20 mouse cellular contexts compared by ENCODE assay signal in genomic region chr1:192288456-192288855, GRCm38 (mm10).
DNase-seq lines count a peak whose midpoint lies in the region; ATAC-seq and TF ChIP-seq lines count a peak whose summit lies in the region.
"Had no signal": no experiment of that assay in that cellular context is flagged by ENCODE, and none has a peak within 500 bp of the region (broad histone marks: within the 10 kb centered on the region; RNA-seq: fewer than 3 reads in every experiment).

No protein-coding gene starts in this region.

- H3K4me2 ChIP-seq in heart, embryonic 12.5 days = no peak overlapping the region
- no peak overlapping the region for H3K4me2 ChIP-seq in hindbrain, embryonic 16.5 days (ENCODE audit: low read length)
- no peak overlapping the region for H3K4me2 ChIP-seq in hindbrain, embryonic 12.5 days (replicated peaks)
- H3K4me2 ChIP-seq: embryonic facial prominence, embryonic 12.5 days; forebrain, embryonic 13.5 days; forebrain, embryonic 15.5 days had no signal

- H3K27ac ChIP-seq in heart, embryonic 12.5 days (ENCODE audit: poor library complexity, severe bottlenecking) = no peak overlapping the region
- H3K27ac ChIP-seq in hindbrain, embryonic 16.5 days (ENCODE audit: low read depth, low read length) = 0 out of 2 replicates have a peak overlapping the region, but pooled peaks have one; percentile 19
- H3K27ac ChIP-seq in hindbrain, embryonic 12.5 days = no peak overlapping the region
- H3K27ac ChIP-seq in kidney, adult 2 months (ENCODE audit: insufficient read depth, low read depth, low read length) = no peak overlapping the region
- H3K27ac ChIP-seq: embryonic facial prominence, embryonic 10.5 days; embryonic facial prominence, embryonic 12.5 days; forebrain, embryonic 13.5 days; forebrain, embryonic 15.5 days had no signal

- H3K4me1 ChIP-seq in heart, embryonic 12.5 days (replicated peaks) = no peaks in the 10 kb centered on the region
- H3K4me1 ChIP-seq in hindbrain, embryonic 16.5 days (ENCODE audit: control insufficient read depth, insufficient read depth, low read depth, low read length) = no peaks in the 10 kb centered on the region
- no peaks in the 10 kb centered on the region for H3K4me1 ChIP-seq in hindbrain, embryonic 12.5 days
- H3K4me1 ChIP-seq in kidney, adult 2 months (ENCODE audit: control insufficient read depth, insufficient read depth, low read length) = 0 out of 2 replicates have a peak, but pooled peaks cover under 1% of the 10 kb centered on the region
- H3K4me1 ChIP-seq: embryonic facial prominence, embryonic 10.5 days; embryonic facial prominence, embryonic 12.5 days; forebrain, embryonic 13.5 days; forebrain, embryonic 15.5 days had no signal

- peak; percentile 50 to 52 for DNase-seq in cerebellum, postnatal 14 days
- no peak for DNase-seq in cerebellum, postnatal 4 days (ENCODE audit: low spot score in 2 of 2)
- peak; percentile 71 for DNase-seq in heart, adult 11 months
- peak; percentile 28 for DNase-seq in brain, embryonic 14.5 days (ENCODE audit: low read depth)
- DNase-seq in kidney, adult 2 months = no peak
- DNase-seq: adrenal gland, adult 2 months; adrenal gland, postnatal 10 days; adrenal gland, postnatal 25 days; cerebellum, adult 18-20 months; cerebellum, adult 8-10 months; cerebellum, adult 9-11 months; cerebellum, postnatal 36 days; forebrain, postnatal 0 days had no signal

- WGBS in heart, embryonic 12.5 days = 81% methylated on average over 8 of the region's 8 CpGs
- WGBS in hindbrain, embryonic 16.5 days = 82% methylated on average over 8 of the region's 8 CpGs
- 88% methylated on average over 8 of the region's 8 CpGs for WGBS in hindbrain, embryonic 12.5 days
- 84% methylated on average over 8 of the region's 8 CpGs for WGBS in kidney, adult 2 months

- no peak for ATAC-seq in heart, embryonic 12.5 days (ENCODE audit: insufficient number of reproducible peaks, low FRiP score)
- no peak for ATAC-seq in hindbrain, embryonic 16.5 days
- no peak for ATAC-seq in hindbrain, embryonic 12.5 days (ENCODE audit: low FRiP score)
- ATAC-seq: forebrain, embryonic 13.5 days; forebrain, embryonic 15.5 days; forebrain, postnatal 0 days had no signal

- no peak overlapping the region for H3K4me3 ChIP-seq in heart, embryonic 12.5 days
- H3K4me3 ChIP-seq in hindbrain, embryonic 16.5 days (ENCODE audit: low read length) = no peak overlapping the region
- H3K4me3 ChIP-seq in hindbrain, embryonic 12.5 days = no peak overlapping the region
- no peak overlapping the region for H3K4me3 ChIP-seq in kidney, adult 2 months (ENCODE audit: insufficient read depth, low read depth, low read length)
- H3K4me3 ChIP-seq: embryonic facial prominence, embryonic 10.5 days; embryonic facial prominence, embryonic 12.5 days; forebrain, embryonic 13.5 days; forebrain, embryonic 15.5 days had no signal

- no peak for TF ChIP-seq POLR2A in brain, embryonic 14.5 days (IDR thresholded peaks at IDR 0.05; ENCODE audit: borderline replicate concordance, extremely low read depth, insufficient read depth, insufficient read length, poor library complexity, severe bottlenecking)
- no peak for TF ChIP-seq POLR2A in kidney, adult 2 months (IDR thresholded peaks at IDR 0.05; ENCODE audit: low read depth, low read length)

- no peak overlapping the region for H3K9ac ChIP-seq in heart, embryonic 12.5 days
- H3K9ac ChIP-seq in hindbrain, embryonic 16.5 days (ENCODE audit: low read depth, low read length) = no peak overlapping the region
- no peak overlapping the region for H3K9ac ChIP-seq in hindbrain, embryonic 12.5 days
- H3K9ac ChIP-seq: embryonic facial prominence, embryonic 12.5 days; forebrain, embryonic 13.5 days; forebrain, embryonic 15.5 days; forebrain, postnatal 0 days had no signal

- no peaks in the 10 kb centered on the region; the same call in 1 of the 2 replicates for H3K27me3 ChIP-seq in heart, embryonic 12.5 days (replicated peaks)
- no peaks in the 10 kb centered on the region for H3K27me3 ChIP-seq in hindbrain, embryonic 16.5 days (replicated peaks; ENCODE audit: control insufficient read depth, insufficient read depth, low read length)
- H3K27me3 ChIP-seq in hindbrain, embryonic 12.5 days = no peaks in the 10 kb centered on the region
- no peaks in the 10 kb centered on the region for H3K27me3 ChIP-seq in kidney, adult 2 months (replicated peaks; ENCODE audit: control insufficient read depth, insufficient read depth, low read length)
- H3K27me3 ChIP-seq: embryonic facial prominence, embryonic 12.5 days; forebrain, embryonic 13.5 days; forebrain, embryonic 15.5 days had no signal

- no peaks in the 10 kb centered on the region for H3K36me3 ChIP-seq in heart, embryonic 12.5 days
- H3K36me3 ChIP-seq in hindbrain, embryonic 16.5 days (ENCODE audit: control insufficient read depth, insufficient read depth, low read length) = no peaks in the 10 kb centered on the region
- no peaks in the 10 kb centered on the region for H3K36me3 ChIP-seq in hindbrain, embryonic 12.5 days
- no peaks in the 10 kb centered on the region for H3K36me3 ChIP-seq in kidney, adult 2 months (ENCODE audit: control insufficient read depth, insufficient read depth, low read length)
- H3K36me3 ChIP-seq: embryonic facial prominence, embryonic 10.5 days; embryonic facial prominence, embryonic 12.5 days; forebrain, embryonic 15.5 days had no signal

- no peaks in the 10 kb centered on the region for H3K9me3 ChIP-seq in heart, embryonic 12.5 days (replicated peaks)
- H3K9me3 ChIP-seq in hindbrain, embryonic 16.5 days (ENCODE audit: control insufficient read depth, low read length) = no peaks in the 10 kb centered on the region
- H3K9me3 ChIP-seq in hindbrain, embryonic 12.5 days (replicated peaks) = no peaks in the 10 kb centered on the region
- H3K9me3 ChIP-seq: embryonic facial prominence, embryonic 10.5 days; embryonic facial prominence, embryonic 12.5 days; forebrain, embryonic 13.5 days; forebrain, embryonic 15.5 days had no signal

- no peak for TF ChIP-seq CTCF in brain, embryonic 14.5 days (IDR thresholded peaks at IDR 0.05; ENCODE audit: borderline replicate concordance, extremely low read depth, insufficient read depth, insufficient read length)
- no peak for TF ChIP-seq CTCF in kidney, adult 2 months (conservative IDR thresholded peaks at IDR 0.05; ENCODE audit: insufficient read depth, insufficient read length, low read depth, low read length)

Comparison
In these comparisons a context has a peak if more than half of its experiments do, and no peak if none do; other contexts are left out.
1. DNase-seq: peak in cerebellum, postnatal 14 days (2 of 2), heart, adult 11 months (single experiment) and brain, embryonic 14.5 days (single experiment); none in cerebellum, postnatal 4 days (0 of 2) and kidney, adult 2 months (single experiment).